Mouse (Mus musculus) ES-Bruce4 (cell line): Measurements from ENCODE around the gene Akap5.

Experiments
- CTCF ChIP-seq: IDR thresholded peaks from one replicate; pipeline ENCODE4 v1.8.1; 2011; ENCODE audit warnings: low read depth, low read length
- EP300 ChIP-seq: IDR thresholded peaks from 2 replicates; pipeline ENCODE4 v1.6.1; 2011; ENCODE audit warnings: low read depth, low read length; ENCODE audit not compliant: insufficient read depth
- POLR2A ChIP-seq: IDR thresholded peaks from one replicate; pipeline ENCODE4 v1.8.1; 2011; ENCODE audit warnings: low read length; ENCODE audit not compliant: insufficient read depth

- TF ChIP-seq CTCF (no peak), POLR2A (no peak), EP300 (no peak)
These were observed 42.6 kb upstream of the Akap5 start for GRCm38 (mm10) chr12:76282132-76282531.
